In the genomic region with DNA sequence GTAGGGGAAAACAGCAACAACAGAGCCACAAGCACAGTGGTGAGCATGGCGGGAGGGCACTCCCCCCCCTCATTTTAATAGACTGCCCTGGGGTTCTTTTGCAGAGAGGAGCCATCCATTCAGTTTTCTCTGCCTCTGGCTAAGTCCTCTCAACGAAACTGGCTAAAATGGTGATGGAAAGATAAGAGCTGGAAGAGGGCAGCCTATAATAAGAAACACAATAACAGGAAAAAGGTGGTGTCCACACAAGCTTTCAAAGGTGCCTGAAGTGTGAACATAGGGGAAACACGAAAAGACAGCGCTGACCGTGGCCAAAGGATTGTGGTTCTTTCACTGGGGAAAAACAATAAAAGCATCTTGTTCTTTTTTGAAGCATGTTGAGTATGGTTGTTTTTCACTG, we compare ENCODE assay signal across 27 mouse cellular contexts.
A peak's percentile ranks its signal among the peaks of the same experiment; 100 is the strongest.
DNase-seq lines count a peak whose midpoint lies in the region; ATAC-seq lines count a peak whose summit lies in the region.
"Had no signal": no experiment of that assay in that cellular context is flagged by ENCODE, and none has a peak within 500 bp of the region (broad histone marks: within the 10 kb centered on the region; RNA-seq: fewer than 3 reads in every experiment).

No protein-coding gene starts in this region.

- no peak overlapping the region for H3K4me2 ChIP-seq in heart, embryonic 12.5 days
- H3K4me2 ChIP-seq: heart, embryonic 15.5 days; limb, embryonic 15.5 days; midbrain, embryonic 11.5 days; neural tube, embryonic 13.5 days had no signal

- peak; percentile 88 for DNase-seq in heart, adult 11 months
- DNase-seq in kidney, postnatal 14 days: peak; percentile 2
- DNase-seq in kidney, postnatal 10 days: no peak
- peak; percentile 68 for DNase-seq in 416B (ENCODE audit: low read depth)
- peak; percentile 5 for DNase-seq in embryo, embryonic 10.5 days (ENCODE audit: low spot score)
- DNase-seq in layer of hippocampus, postnatal 10 days (ENCODE audit: low spot score in 2 of 2): no peak
- DNase-seq in gastrocnemius, adult 8-10 months (ENCODE audit: low spot score in 2 of 2): no peak
- DNase-seq: adrenal gland, postnatal 36 days; cerebellum, adult 18-20 months; cerebellum, postnatal 14 days; forebrain, postnatal 0 days; gastrocnemius, postnatal 36 days; heart, adult 2 months; kidney, adult 18-20 months; thymus, adult 2 months; thymus, postnatal 36 days had no signal

- no peak overlapping the region for H3K4me3 ChIP-seq in heart, embryonic 12.5 days
- H3K4me3 ChIP-seq: erythroblast, embryonic 14.5 days; heart, adult 2 months; heart, embryonic 15.5 days; limb, embryonic 10.5 days; limb, embryonic 15.5 days; myocyte; neural tube, embryonic 13.5 days had no signal

- no peak for ATAC-seq in heart, embryonic 12.5 days (ENCODE audit: insufficient number of reproducible peaks, low FRiP score)
- ATAC-seq: forebrain, postnatal 0 days; hindbrain, embryonic 16.5 days; midbrain, embryonic 16.5 days had no signal

- H3K27ac ChIP-seq in heart, embryonic 12.5 days (ENCODE audit: poor library complexity, severe bottlenecking): no peak overlapping the region
- H3K27ac ChIP-seq: heart, adult 2 months; heart, embryonic 15.5 days; limb, embryonic 10.5 days; limb, embryonic 15.5 days; liver, embryonic 14.5 days; neural tube, embryonic 13.5 days had no signal

- H3K36me3 ChIP-seq in heart, embryonic 12.5 days: no peaks in the 10 kb centered on the region
- H3K36me3 ChIP-seq: heart, embryonic 15.5 days; limb, embryonic 10.5 days; limb, embryonic 15.5 days; neural tube, embryonic 13.5 days had no signal

- H3K4me1 ChIP-seq in heart, embryonic 12.5 days (replicated peaks): peaks cover 6% of the 10 kb centered on the region
- H3K4me1 ChIP-seq: limb, embryonic 10.5 days; limb, embryonic 15.5 days; neural tube, embryonic 13.5 days had no signal

- 25% methylated on average over 5 of the region's 5 CpGs for WGBS in heart, embryonic 12.5 days

- H3K9ac ChIP-seq in heart, embryonic 12.5 days: no peak overlapping the region
- H3K9ac ChIP-seq: forebrain, postnatal 0 days; heart, embryonic 15.5 days; limb, embryonic 15.5 days; liver, embryonic 14.5 days; neural tube, embryonic 13.5 days had no signal

- H3K27me3 ChIP-seq in heart, embryonic 12.5 days (replicated peaks): no peaks in the 10 kb centered on the region
- H3K27me3 ChIP-seq: heart, embryonic 15.5 days; limb, embryonic 15.5 days; neural tube, embryonic 13.5 days had no signal

- no peaks in the 10 kb centered on the region for H3K9me3 ChIP-seq in heart, embryonic 12.5 days (replicated peaks)
- H3K9me3 ChIP-seq: heart, embryonic 15.5 days; limb, embryonic 10.5 days; limb, embryonic 15.5 days; neural tube, embryonic 13.5 days had no signal

Comparison
In these comparisons a context has a peak if more than half of its experiments do, and no peak if none do; other contexts are left out.
1. DNase-seq: peak in heart, adult 11 months (single experiment), kidney, postnatal 14 days (single experiment), 416B (single experiment) and embryo, embryonic 10.5 days (single experiment); none in kidney, postnatal 10 days (single experiment), layer of hippocampus, postnatal 10 days (0 of 2) and gastrocnemius, adult 8-10 months (0 of 2).